Mouse (Mus musculus) frontal cortex, postnatal 25 days (tissue): ENCODE measurements around the gene Gm47955.
A peak's percentile ranks its signal among the peaks of the same experiment; 100 is the strongest.
"Not testable (repeated sequence)": the region's sequence is repeated elsewhere in the genome, so short reads cannot be mapped to it uniquely, and the experiment has no call there.

ENCODE experiments used
- DNase-seq, 2 experiments: peaks; one replicate each; pipeline ENCODE4 v3.0.0; 2022; ENCODE audit warnings: low spot score in 2 of 2

The Gm47955 gene

DNA sequence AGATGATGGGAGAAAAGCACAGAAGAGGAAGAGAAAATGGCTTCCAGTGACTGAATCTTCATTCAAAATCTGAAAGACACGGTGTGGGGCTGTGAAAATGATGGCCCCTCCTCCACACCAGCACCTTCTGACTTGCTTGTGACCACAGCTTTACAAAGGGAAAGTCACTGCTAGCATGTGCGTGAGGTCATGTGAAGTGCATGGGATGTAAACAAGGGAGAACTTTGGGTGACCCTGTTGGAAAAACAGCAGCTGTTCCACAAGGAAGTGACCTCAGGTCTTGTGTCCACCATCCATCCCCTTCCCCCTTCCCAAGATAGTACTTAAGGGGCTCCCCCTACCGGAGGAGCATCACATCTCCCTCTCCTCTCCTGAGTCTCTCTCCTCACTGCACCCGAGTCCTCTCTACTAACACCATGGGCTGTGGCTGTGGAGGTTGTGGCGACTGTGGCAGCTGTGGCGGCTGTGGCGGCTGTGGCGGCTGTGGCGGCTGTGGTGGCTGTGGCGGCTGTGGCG, at the start of gene Gm47955:
Gm47955 (plus strand) TSS at position 417 of the 516 bp plus-strand sequence.
- no peak for DNase-seq

DNA sequence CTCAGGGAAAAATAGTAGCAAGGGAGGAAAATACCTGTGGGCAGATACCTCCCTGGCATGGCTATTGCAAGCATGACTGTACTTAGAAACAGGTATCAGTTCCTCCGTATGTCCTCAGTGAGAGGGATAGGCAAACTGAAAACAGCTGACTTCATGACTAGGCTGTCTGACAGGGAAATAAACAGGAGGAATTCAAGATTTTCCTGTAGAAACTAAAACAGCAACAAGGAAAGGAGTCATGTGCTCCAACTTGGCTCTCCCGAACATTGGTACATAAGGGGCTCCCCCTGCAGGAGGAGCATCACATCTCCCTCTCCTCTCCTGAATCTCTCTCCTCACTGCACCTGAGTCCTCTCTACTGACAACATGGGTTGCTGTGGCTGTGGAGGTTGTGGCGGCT, 47.1 kb upstream of the Gm47955 start, which contains the start of gene A030005L19Rik:
A030005L19Rik (plus strand) TSS at position 301 of the 400 bp plus-strand sequence.
- no peak for DNase-seq

GRCm38 (mm10) chr1:82913434-82913833, 46.7 kb upstream of the Gm47955 start:
- not testable (repeated sequence) for DNase-seq

DNA sequence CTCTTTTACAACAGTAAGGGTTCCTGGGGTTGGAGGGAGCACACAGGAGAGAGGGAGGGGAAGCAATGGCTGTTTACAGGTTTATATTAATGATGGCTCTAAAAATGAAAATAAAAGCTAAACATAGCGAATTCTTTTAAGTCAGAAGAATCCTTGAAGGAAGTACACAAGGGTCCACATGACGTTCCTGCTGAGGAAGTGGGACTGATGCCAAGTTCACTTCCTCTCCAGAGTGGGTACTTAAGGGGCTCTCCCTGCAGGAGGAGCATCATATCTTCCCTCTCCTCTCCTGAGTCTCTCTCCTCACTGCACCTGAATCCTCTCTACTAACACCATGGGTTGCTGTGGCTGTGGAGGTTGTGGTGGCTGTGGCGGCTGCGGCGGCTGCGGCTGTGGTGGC, 35.4 kb upstream of the Gm47955 start, which contains the start of gene A030014E15Rik:
A030014E15Rik (plus strand) TSS at position 268 of the 400 bp plus-strand sequence.
- DNase-seq = no peak

- DNase-seq = not testable (repeated sequence)
Measured at GRCm38 (mm10) chr1:82930558-82930957, 29.5 kb upstream of the Gm47955 start.

GRCm38 (mm10) chr1:82931326-82931725, 28.8 kb upstream of the Gm47955 start, which contains the start of gene Gm6217:
TSS of gene Gm6217 (minus strand) at chr1:82931399.
- not testable (repeated sequence) for DNase-seq

GRCm38 (mm10) chr1:82938666-82939065, 21.4 kb upstream of the Gm47955 start:
- no peak for DNase-seq

- DNase-seq = not testable (repeated sequence)
Measured at GRCm38 (mm10) chr1:82942505-82942904, 17.6 kb upstream of the Gm47955 start.

DNA sequence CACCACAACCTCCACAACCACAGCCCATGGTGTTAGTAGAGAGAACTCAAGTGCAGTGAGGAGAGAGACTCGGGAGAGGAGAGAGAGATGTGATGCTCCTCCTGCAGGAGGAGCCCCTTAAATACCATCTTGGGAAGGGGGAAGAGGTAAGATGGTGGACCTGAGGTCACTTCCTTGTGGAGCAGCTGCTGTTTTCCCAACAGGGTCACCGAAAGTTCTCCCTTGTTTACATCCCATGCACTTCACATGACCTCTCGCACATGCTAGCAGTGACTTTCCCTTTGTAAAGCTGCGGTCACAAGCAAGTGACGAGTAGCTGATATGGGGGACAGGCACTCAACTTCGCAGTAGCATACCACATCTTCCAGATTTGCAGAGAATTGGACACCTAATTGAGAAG, 16.8 kb upstream of the Gm47955 start, which contains the start of gene A030003K21Rik:
A030003K21Rik (minus strand) TSS at position 94 of the 400 bp plus-strand sequence.
- DNase-seq = not testable (repeated sequence)

DNA sequence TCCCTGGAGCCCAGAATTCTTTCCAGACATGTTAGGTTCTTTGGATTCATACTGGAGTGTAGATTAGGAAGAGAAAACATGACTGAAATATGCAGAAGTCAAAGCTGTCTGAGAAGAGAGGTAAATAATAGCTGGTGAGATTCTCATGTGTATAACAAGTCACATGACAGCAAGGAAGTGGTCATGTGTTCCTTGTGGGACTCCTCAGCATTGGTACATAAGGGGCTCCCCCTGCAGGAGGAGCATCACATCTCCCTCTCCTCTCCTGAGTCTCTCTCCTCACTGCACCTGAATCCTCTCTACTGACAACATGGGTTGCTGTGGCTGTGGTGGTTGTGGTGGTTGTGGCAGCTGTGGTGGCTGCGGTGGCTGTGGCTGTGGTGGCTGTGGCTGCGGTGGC, 14.1 kb upstream of the Gm47955 start:
- not testable (repeated sequence) for DNase-seq

- DNase-seq = no peak
Measured at GRCm38 (mm10) chr1:82948601-82949000, 11.5 kb upstream of the Gm47955 start.

- DNase-seq = not testable (repeated sequence)
Measured at GRCm38 (mm10) chr1:82955913-82956312, 4.2 kb upstream of the Gm47955 start, which contains the start of gene Gm7544. TSS of gene Gm7544 (minus strand) at chr1:82956013.

DNA sequence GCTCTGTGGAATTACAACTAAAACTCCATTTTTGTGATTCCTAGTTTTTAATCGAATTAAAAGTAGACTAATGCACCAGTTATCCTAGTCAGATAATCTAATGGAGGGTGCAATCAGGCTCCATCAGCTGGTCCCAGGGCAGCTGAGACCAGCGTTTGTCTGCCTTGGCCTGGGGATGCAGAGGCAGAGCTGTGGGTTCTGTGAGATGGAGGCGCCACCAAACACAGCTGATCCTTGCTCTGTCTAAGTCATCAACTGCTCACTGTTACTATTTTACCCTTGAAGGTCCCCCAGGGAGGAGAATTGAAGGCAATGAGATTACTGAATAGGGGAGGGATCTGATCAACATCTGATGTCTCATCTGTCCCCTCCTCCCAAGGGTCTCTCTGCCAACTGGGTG, 6.3 kb downstream of the Gm47955 start:
- DNase-seq = no peak

GRCm38 (mm10) chr1:82972046-82972445, 12.0 kb downstream of the Gm47955 start:
- no peak for DNase-seq

GRCm38 (mm10) chr1:82973244-82973643, 13.2 kb downstream of the Gm47955 start:
- DNase-seq = no peak

DNA sequence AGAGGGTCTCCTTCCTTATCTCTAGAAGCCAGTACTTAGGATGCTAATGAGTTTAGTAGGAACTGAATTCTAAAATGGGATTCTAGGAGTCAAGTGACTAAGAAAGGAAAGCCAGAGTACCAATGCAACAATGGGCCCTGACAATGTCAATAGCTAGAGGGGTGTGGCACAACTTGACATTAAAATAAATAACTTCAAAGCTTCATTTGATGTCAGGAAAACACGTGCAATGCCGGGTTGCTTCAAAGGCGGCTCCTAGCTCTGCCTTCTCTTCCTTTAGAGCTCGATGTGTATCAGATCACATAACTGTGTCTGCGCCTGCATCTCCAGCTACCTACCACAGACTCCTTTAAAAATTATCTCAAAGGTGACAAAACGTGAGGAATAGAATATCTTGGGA, 13.8 kb downstream of the Gm47955 start:
- DNase-seq = no peak

- no peak for DNase-seq
Measured at GRCm38 (mm10) chr1:82974342-82974741, 14.3 kb downstream of the Gm47955 start.

DNA sequence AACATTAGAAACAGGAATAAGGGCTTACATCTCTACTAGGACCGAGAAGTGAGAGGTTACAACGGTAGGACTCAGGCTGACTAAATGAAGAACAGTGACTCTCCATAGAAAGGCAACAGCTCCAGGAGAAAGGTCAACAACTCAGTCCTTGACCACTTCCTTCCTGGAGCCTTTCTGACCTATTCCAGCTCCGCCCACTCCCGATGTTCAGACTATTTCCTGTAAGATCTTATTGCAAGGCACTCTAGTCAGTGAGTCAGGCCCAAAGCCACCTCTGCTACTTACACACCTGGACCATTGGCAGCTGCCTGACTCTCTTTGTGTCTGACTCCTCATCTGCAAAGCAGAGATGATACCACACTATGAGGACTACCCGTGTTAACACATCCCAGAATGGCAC, 15.7 kb downstream of the Gm47955 start:
- DNase-seq = no peak

GRCm38 (mm10) chr1:82977840-82978239, 17.8 kb downstream of the Gm47955 start:
- no peak for DNase-seq

DNA sequence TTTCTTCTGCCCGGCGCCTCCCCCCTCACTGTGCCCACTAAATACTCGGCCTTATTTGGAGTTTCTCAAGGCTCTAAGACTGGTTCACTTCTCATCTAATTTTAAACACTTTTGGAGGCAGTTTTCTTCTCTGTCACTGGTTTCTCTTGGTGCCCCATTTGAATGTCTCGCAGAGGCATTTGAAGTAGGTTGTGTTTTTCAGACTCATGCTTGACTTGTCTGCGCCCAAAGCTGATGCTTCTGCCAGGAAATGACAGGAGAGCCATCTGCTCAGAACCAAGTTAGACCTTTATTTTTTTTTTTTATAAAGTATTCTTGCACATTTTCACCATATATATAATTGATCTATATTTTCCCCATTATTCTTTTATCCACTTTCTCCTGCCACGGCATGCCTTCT, 26.7 kb downstream of the Gm47955 start:
- DNase-seq = no peak

DNA sequence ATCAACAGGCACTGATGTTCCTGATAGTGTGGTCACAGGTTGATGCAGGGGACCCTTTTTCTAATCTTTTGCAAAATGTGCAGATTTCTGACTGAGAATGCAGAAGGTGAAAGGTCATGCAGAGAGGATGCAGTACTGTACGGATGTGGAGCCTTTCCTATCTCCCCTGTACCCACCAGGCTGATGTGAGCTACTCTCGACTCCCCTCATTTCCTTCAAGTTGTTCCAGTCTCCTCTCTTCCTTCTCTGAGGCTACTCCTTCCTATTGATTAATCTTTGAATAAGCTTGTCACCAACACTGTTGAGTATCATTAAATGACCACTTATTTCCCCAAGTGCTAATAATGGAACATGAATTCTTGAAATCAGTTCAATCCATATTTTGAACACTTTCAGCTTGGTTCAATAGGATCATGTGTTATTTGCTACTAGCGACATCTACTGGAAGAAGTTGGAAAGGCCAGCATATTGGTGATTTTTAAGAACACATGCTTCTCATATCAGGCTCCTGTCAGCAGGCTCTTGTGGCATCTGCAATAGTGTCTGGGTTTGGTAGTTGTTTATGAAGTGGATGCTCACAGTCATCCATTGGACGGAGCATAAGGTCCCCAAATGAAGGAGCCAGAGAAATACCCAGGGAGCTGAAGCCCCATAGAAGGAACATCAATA, 27.6 kb downstream of the Gm47955 start:
- DNase-seq = peak in 1 of 2 experiments; percentile 36

- DNase-seq = no peak
Measured at GRCm38 (mm10) chr1:82991062-82991461, 31.0 kb downstream of the Gm47955 start.

GRCm38 (mm10) chr1:82991596-82991995, 31.5 kb downstream of the Gm47955 start:
- no peak for DNase-seq
